Mouse (Mus musculus): ENCODE data around the gene Dph7. TPM values are rescaled to one million over a fixed set of nuclear protein-coding genes. Genes with fewer than 3 reads are reported as not detected.
"Not testable (repeated sequence)": the region's sequence is repeated elsewhere in the genome, so short reads cannot be mapped to it uniquely, and the experiment has no call there.

Gene Dph7
- polyA plus RNA-seq, 1 experiment from 2014 or later, result 44.9 TPM

DNA sequence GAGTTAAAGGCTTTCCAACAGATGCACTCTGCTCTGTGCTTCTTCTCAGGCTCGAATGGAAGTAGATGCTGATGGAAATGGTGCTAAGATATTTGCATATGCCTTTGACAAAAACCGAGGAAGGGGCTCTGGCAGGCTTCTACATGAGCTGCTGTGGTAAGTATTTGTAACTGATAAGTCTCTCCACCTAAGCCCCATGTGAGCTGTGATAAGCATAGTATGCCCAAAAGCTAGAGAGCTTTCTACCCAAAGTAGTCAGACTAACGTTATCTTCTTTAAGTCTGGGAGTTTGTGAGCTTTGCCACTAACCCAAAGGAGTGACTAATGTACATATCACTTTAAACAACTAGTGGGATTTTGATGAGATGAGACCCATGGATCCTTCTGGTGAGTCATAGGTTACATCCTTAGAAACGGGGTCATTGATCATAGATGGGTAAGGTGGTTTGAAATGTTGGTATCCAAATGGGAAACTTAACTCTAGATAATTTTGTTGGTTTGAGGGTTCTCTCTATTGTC lies 9.6 kb upstream of the Dph7 start:
- Histone ChIP-seq H3K4me2 (ENCODE audit: low read length) (no peak overlapping the region), H3K4me1 (replicated peaks; ENCODE audit: control insufficient read depth, insufficient read depth, low read length) (peaks cover 17% of the 10 kb centered on the region), H3K9me3 (ENCODE audit: control insufficient read depth, low read length) (no peaks in the 10 kb centered on the region), H3K4me3 (replicated peaks; ENCODE audit: low read length) (no peak overlapping the region), H3K27ac (ENCODE audit: low read length) (no peak overlapping the region), H3K9ac (replicated peaks; ENCODE audit: low read depth, low read length) (no peak overlapping the region), H3K27me3 (replicated peaks; ENCODE audit: control insufficient read depth, insufficient read depth, low read length) (no peaks in the 10 kb centered on the region), H3K36me3 (ENCODE audit: control insufficient read depth, insufficient read depth) (peaks cover 26% of the 10 kb centered on the region; the same call in 1 of the 2 replicates)
- no peak for ATAC-seq
- 89% methylated on average over 4 of the region's 4 CpGs for WGBS

- Histone ChIP-seq H3K4me1 (replicated peaks; ENCODE audit: control insufficient read depth, insufficient read depth, low read length) (peaks cover 9% of the 10 kb centered on the region), H3K36me3 (ENCODE audit: control insufficient read depth, insufficient read depth) (peaks cover 24% of the 10 kb centered on the region)
Observed at GRCm38 (mm10) chr2:24960910-24961309, 1.3 kb upstream of the Dph7 start.

GRCm38 (mm10) chr2:24970386-24970785 lies 8.2 kb downstream of the Dph7 start:
- no peak overlapping the region for H3K9ac ChIP-seq (replicated peaks; ENCODE audit: low read depth, low read length)
- peaks cover 13% of the 10 kb centered on the region for H3K4me1 ChIP-seq (replicated peaks; ENCODE audit: control insufficient read depth, insufficient read depth, low read length)
- no peaks in the 10 kb centered on the region for H3K27me3 ChIP-seq (replicated peaks; ENCODE audit: control insufficient read depth, insufficient read depth, low read length)
- 90% methylated on average over 4 of the region's 4 CpGs for WGBS
- peaks cover 26% of the 10 kb centered on the region for H3K36me3 ChIP-seq (ENCODE audit: control insufficient read depth, insufficient read depth)
- H3K27ac ChIP-seq (ENCODE audit: low read length), result no peak overlapping the region
- H3K4me2 ChIP-seq (ENCODE audit: low read length), result no peak overlapping the region
- no peak overlapping the region for H3K4me3 ChIP-seq (replicated peaks; ENCODE audit: low read length)
- no peaks in the 10 kb centered on the region for H3K9me3 ChIP-seq (ENCODE audit: control insufficient read depth, low read length)
- no peak for ATAC-seq

More at GRCm38 (mm10) chr2:24960910-24961309, 1.3 kb upstream of the Dph7 start:
- Histone ChIP-seq H3K4me3 (replicated peaks; ENCODE audit: low read length) (no peak overlapping the region), H3K9me3 (ENCODE audit: control insufficient read depth, low read length) (no peaks in the 10 kb centered on the region), H3K27me3 (replicated peaks; ENCODE audit: control insufficient read depth, insufficient read depth, low read length) (no peaks in the 10 kb centered on the region), H3K4me2 (ENCODE audit: low read length) (no peak overlapping the region), H3K27ac (ENCODE audit: low read length) (no peak overlapping the region), H3K9ac (replicated peaks; ENCODE audit: low read depth, low read length) (no peak overlapping the region)
- ATAC-seq, result no peak
- 40% methylated on average over 3 of the region's 3 CpGs for WGBS

DNA sequence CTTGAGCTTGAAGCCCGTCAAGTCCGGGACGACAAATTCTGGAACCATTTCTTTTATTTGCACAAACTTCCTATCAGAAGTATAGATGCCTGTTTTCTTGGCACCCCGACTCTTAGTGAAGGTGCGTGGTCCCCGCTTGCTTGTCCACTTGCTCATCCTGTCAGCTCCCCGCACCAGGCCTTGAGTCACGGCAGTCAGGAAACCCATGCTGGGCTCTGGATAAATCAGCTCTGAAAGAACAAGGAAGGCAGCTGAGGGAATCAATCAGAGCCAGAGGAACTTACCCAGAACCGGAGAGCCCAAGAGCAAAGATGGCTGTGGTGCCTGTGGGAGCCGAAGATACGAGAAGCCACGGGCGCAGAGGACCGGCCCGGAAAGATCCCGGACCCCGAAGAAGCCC lies 12.3 kb downstream of the Dph7 start:
- H3K27ac ChIP-seq (ENCODE audit: low read length), result peak overlapping the region; percentile 87
- not testable (repeated sequence) for H3K9me3 ChIP-seq (ENCODE audit: control insufficient read depth, low read length); H3K36me3 ChIP-seq (ENCODE audit: control insufficient read depth, insufficient read depth); H3K27me3 ChIP-seq (replicated peaks; ENCODE audit: control insufficient read depth, insufficient read depth, low read length); ATAC-seq
- peak overlapping the region; percentile 80 for H3K9ac ChIP-seq (replicated peaks; ENCODE audit: low read depth, low read length)
- peak overlapping the region; percentile 90 for H3K4me3 ChIP-seq (replicated peaks; ENCODE audit: low read length)
- peak overlapping the region; percentile 73 for H3K4me2 ChIP-seq (ENCODE audit: low read length)
- peaks cover 21% of the 10 kb centered on the region for H3K4me1 ChIP-seq (replicated peaks; ENCODE audit: control insufficient read depth, insufficient read depth, low read length)
- under 1% methylated on average over 17 of the region's 17 CpGs for WGBS

- peak within 1 kb of the TSS; percentile 86 for H3K4me2 ChIP-seq (ENCODE audit: low read length)
- no peaks in the 10 kb centered on the region for H3K27me3 ChIP-seq (replicated peaks; ENCODE audit: control insufficient read depth, insufficient read depth, low read length)
- peak; percentile 100 for ATAC-seq
- H3K4me3 ChIP-seq (replicated peaks; ENCODE audit: low read length), result peak within 1 kb of the TSS; percentile 90
- peaks cover 21% of the 10 kb centered on the region for H3K4me1 ChIP-seq (replicated peaks; ENCODE audit: control insufficient read depth, insufficient read depth, low read length)
- H3K27ac ChIP-seq (ENCODE audit: low read length), result peak within 1 kb of the TSS; percentile 87
- H3K36me3 ChIP-seq (ENCODE audit: control insufficient read depth, insufficient read depth), result peaks cover 8% of the 10 kb centered on the region
- no peaks in the 10 kb centered on the region for H3K9me3 ChIP-seq (ENCODE audit: control insufficient read depth, low read length)
- WGBS, result under 1% methylated on average over 64 of the region's 64 CpGs
- H3K9ac ChIP-seq (replicated peaks; ENCODE audit: low read depth, low read length), result peak within 1 kb of the TSS; percentile 80
Observed at GRCm38 (mm10) chr2:24974906-24975703, 12.9 kb downstream of the Dph7 start, which contains the start of gene Mrpl41. Mrpl41 (minus strand) TSS chr2:24975098.

- WGBS, result under 1% methylated on average over 16 of the region's 16 CpGs
- ATAC-seq, result no peak
- H3K4me2 ChIP-seq (ENCODE audit: low read length), result peak within 1 kb of the TSS; percentile 86
Observed at GRCm38 (mm10) chr2:24975704-24976297, 13.6 kb downstream of the Dph7 start, which contains the start of gene Pnpla7. Pnpla7 (plus strand) TSS chr2:24976033.

GRCm38 (mm10) chr2:24976960-24977359 lies 14.8 kb downstream of the Dph7 start:
- Histone ChIP-seq H3K9ac (replicated peaks; ENCODE audit: low read depth, low read length) (no peak overlapping the region), H3K36me3 (ENCODE audit: control insufficient read depth, insufficient read depth) (peaks cover 4% of the 10 kb centered on the region), H3K9me3 (ENCODE audit: control insufficient read depth, low read length) (no peaks in the 10 kb centered on the region), H3K27me3 (replicated peaks; ENCODE audit: control insufficient read depth, insufficient read depth, low read length) (no peaks in the 10 kb centered on the region), H3K4me1 (replicated peaks; ENCODE audit: control insufficient read depth, insufficient read depth, low read length) (peaks cover 21% of the 10 kb centered on the region), H3K4me2 (ENCODE audit: low read length) (no peak overlapping the region), H3K27ac (ENCODE audit: low read length) (no peak overlapping the region), H3K4me3 (replicated peaks; ENCODE audit: low read length) (no peak overlapping the region)
- no peak for ATAC-seq
- 94% methylated on average over 5 of the region's 5 CpGs for WGBS

More at GRCm38 (mm10) chr2:24975704-24976297, 13.6 kb downstream of the Dph7 start, which contains the start of gene Pnpla7:
- peak within 1 kb of the TSS; percentile 80 for H3K9ac ChIP-seq (replicated peaks; ENCODE audit: low read depth, low read length)
- peak within 1 kb of the TSS; percentile 90 for H3K4me3 ChIP-seq (replicated peaks; ENCODE audit: low read length)
- peaks cover 21% of the 10 kb centered on the region for H3K4me1 ChIP-seq (replicated peaks; ENCODE audit: control insufficient read depth, insufficient read depth, low read length)
- no peaks in the 10 kb centered on the region for H3K9me3 ChIP-seq (ENCODE audit: control insufficient read depth, low read length)
- peaks cover 4% of the 10 kb centered on the region for H3K36me3 ChIP-seq (ENCODE audit: control insufficient read depth, insufficient read depth)
- H3K27ac ChIP-seq (ENCODE audit: low read length), result peak within 1 kb of the TSS; percentile 87
- H3K27me3 ChIP-seq (replicated peaks; ENCODE audit: control insufficient read depth, insufficient read depth, low read length), result no peaks in the 10 kb centered on the region

- ATAC-seq, result no peak
- no peaks in the 10 kb centered on the region for H3K9me3 ChIP-seq (ENCODE audit: control insufficient read depth, low read length)
- H3K27ac ChIP-seq (ENCODE audit: low read length), result no peak overlapping the region
- H3K4me2 ChIP-seq (ENCODE audit: low read length), result no peak overlapping the region
- H3K4me3 ChIP-seq (replicated peaks; ENCODE audit: low read length), result no peak overlapping the region
- H3K4me1 ChIP-seq (replicated peaks; ENCODE audit: control insufficient read depth, insufficient read depth, low read length), result no peaks in the 10 kb centered on the region
- WGBS, result 68% methylated on average over 2 of the region's 2 CpGs
- H3K36me3 ChIP-seq (ENCODE audit: control insufficient read depth, insufficient read depth), result no peaks in the 10 kb centered on the region
- H3K9ac ChIP-seq (replicated peaks; ENCODE audit: low read depth, low read length), result no peak overlapping the region
- no peaks in the 10 kb centered on the region for H3K27me3 ChIP-seq (replicated peaks; ENCODE audit: control insufficient read depth, insufficient read depth, low read length)
Observed at GRCm38 (mm10) chr2:24987762-24988161, 25.6 kb downstream of the Dph7 start.

GRCm38 (mm10) chr2:24995332-24995731 lies 33.1 kb downstream of the Dph7 start:
- H3K9ac ChIP-seq (replicated peaks; ENCODE audit: low read depth, low read length), result no peak overlapping the region
- H3K9me3 ChIP-seq (ENCODE audit: control insufficient read depth, low read length), result no peaks in the 10 kb centered on the region
- no peak for ATAC-seq
- no peak overlapping the region for H3K4me2 ChIP-seq (ENCODE audit: low read length)
- no peaks in the 10 kb centered on the region for H3K27me3 ChIP-seq (replicated peaks; ENCODE audit: control insufficient read depth, insufficient read depth, low read length)
- H3K27ac ChIP-seq (ENCODE audit: low read length), result no peak overlapping the region
- no peaks in the 10 kb centered on the region for H3K4me1 ChIP-seq (replicated peaks; ENCODE audit: control insufficient read depth, insufficient read depth, low read length)
- WGBS, result 97% methylated on average over 6 of the region's 6 CpGs
- H3K36me3 ChIP-seq (ENCODE audit: control insufficient read depth, insufficient read depth), result no peaks in the 10 kb centered on the region
- H3K4me3 ChIP-seq (replicated peaks; ENCODE audit: low read length), result no peak overlapping the region

Data from forebrain, embryonic 16.5 days (tissue).